Mouse (Mus musculus): ENCODE measurements around the gene Cyp4f37.

DNA sequence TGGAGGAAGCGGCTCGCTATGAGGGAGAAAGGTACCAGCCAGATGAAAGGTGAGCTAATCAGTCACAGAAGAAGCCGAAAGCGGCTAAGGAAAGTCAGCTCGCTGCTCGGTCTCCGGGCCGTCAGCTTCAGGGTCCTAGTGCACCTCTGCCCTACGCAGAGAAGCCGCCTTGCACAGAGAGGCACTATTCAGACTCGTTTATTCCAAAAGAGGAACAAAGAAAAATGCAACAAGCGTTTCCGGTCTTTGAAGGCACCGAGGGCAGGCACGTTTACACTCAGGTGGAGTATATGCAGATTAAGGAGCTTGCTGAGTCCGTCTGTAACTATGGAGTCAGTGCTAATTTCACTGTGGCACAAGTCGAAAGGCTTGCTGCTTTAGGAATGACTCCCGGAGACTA is 24.6 kb upstream of the Cyp4f37 start:
- no peak for TF ChIP-seq GATA1 (IDR thresholded peaks at IDR 0.05; ENCODE audit: borderline replicate concordance, low read length)
- no peak for TF ChIP-seq FLI1 (IDR thresholded peaks at IDR 0.05; ENCODE audit: low read length)

Measured in megakaryocyte, embryonic 14.5 days (primary cell).